Mouse (Mus musculus) adrenal gland, adult 8-10 months (tissue): ENCODE results near the gene Igflr1. TPM values are rescaled to one million over a fixed set of nuclear protein-coding genes. Genes with fewer than 3 reads are reported as not detected.

Source experiments
- DNase-seq: peaks from one replicate; pipeline ENCODE4 v3.0.0; 2022
- total RNA-seq, 4 experiments: library from RNA; stranded (reverse); gene quantifications; 2 replicates each; pipeline ENCODE4 v1.2.4; 2022

Igflr1 gene
- total RNA-seq, result 1 to 10 TPM; 2.1 to 7.9 (median 3.6) TPM

- DNase-seq, result no peak
Measured at GRCm38 (mm10) chr7:30564970-30565571, at the start of gene Igflr1. Gene Igflr1, plus strand, starts transcription at chr7:30565427.

- DNase-seq, result no peak
Measured at GRCm38 (mm10) chr7:30518325-30518724, 46.9 kb upstream of the Igflr1 start.

GRCm38 (mm10) chr7:30520396-30520795, 44.8 kb upstream of the Igflr1 start:
- DNase-seq, result no peak

GRCm38 (mm10) chr7:30520856-30521255, 44.4 kb upstream of the Igflr1 start:
- DNase-seq, result no peak

- no peak for DNase-seq
Measured at GRCm38 (mm10) chr7:30522871-30523270, 42.4 kb upstream of the Igflr1 start.

GRCm38 (mm10) chr7:30524487-30524886, 40.7 kb upstream of the Igflr1 start:
- no peak for DNase-seq

- DNase-seq, result no peak
Measured at GRCm38 (mm10) chr7:30525954-30526353, 39.3 kb upstream of the Igflr1 start.

GRCm38 (mm10) chr7:30526399-30526798, 38.8 kb upstream of the Igflr1 start:
- no peak for DNase-seq

- no peak for DNase-seq
Measured at GRCm38 (mm10) chr7:30526981-30527380, 38.2 kb upstream of the Igflr1 start.

GRCm38 (mm10) chr7:30531291-30531815, 33.9 kb upstream of the Igflr1 start:
- DNase-seq, result no peak

GRCm38 (mm10) chr7:30532931-30533330, 32.3 kb upstream of the Igflr1 start:
- no peak for DNase-seq

- DNase-seq, result peak; percentile 14
Measured at GRCm38 (mm10) chr7:30533941-30534632, 31.1 kb upstream of the Igflr1 start.

- DNase-seq, result peak; percentile 94
Measured at GRCm38 (mm10) chr7:30534633-30535577, 30.3 kb upstream of the Igflr1 start, which contains the start of gene Arhgap33. Gene Arhgap33, minus strand, starts transcription at chr7:30535060.

- no peak for DNase-seq
Measured at GRCm38 (mm10) chr7:30540572-30540971, 24.7 kb upstream of the Igflr1 start.

GRCm38 (mm10) chr7:30544327-30544726, 20.9 kb upstream of the Igflr1 start:
- no peak for DNase-seq

- no peak for DNase-seq
Measured at GRCm38 (mm10) chr7:30549880-30550279, 15.3 kb upstream of the Igflr1 start.

- DNase-seq, result no peak
Measured at GRCm38 (mm10) chr7:30550603-30551002, 14.6 kb upstream of the Igflr1 start.

GRCm38 (mm10) chr7:30551445-30552101, 13.7 kb upstream of the Igflr1 start:
- no peak for DNase-seq

GRCm38 (mm10) chr7:30552102-30553020, 12.9 kb upstream of the Igflr1 start, which contains the start of the genes Hspb6 and Proser3:
Gene Hspb6, plus strand, starts transcription at chr7:30552178.
Gene Proser3, minus strand, starts transcription at chr7:30552299.
- peak; percentile 97 for DNase-seq

- peak; percentile 71 for DNase-seq
Measured at GRCm38 (mm10) chr7:30553021-30553589, 12.1 kb upstream of the Igflr1 start.
